Mouse (Mus musculus) small intestine, adult 2 months (tissue): ENCODE measurements around the gene Adipoq.

ENCODE experiments used
- CTCF ChIP-seq: fragments of 200-500 bp; IDR thresholded peaks from 2 replicates; pipeline ENCODE4 v1.5.1; 2012; ENCODE audit warnings: low read depth, mild to moderate bottlenecking, control low read depth, inconsistent platforms, low read length, moderate library complexity, mixed read lengths; ENCODE audit not compliant: insufficient replicate concordance, insufficient read length; ENCODE audit errors: extremely low read depth
- POLR2A ChIP-seq: fragments of 200-500 bp; IDR thresholded peaks from 2 replicates; pipeline ENCODE4 v1.6.1; 2012; ENCODE audit warnings: low read depth, mild to moderate bottlenecking, control low read depth, inconsistent platforms, low read length, moderate library complexity

- TF ChIP-seq CTCF (no peak), POLR2A (no peak)
These were observed 33.4 kb upstream of the Adipoq start for GRCm38 (mm10) chr16:23112861-23113435.
